In genomic region chr3:54755145-54756041, GRCm38 (mm10) we compare ENCODE assay signal across 8 mouse cellular contexts. TPM values are rescaled to one million over a fixed set of nuclear protein-coding genes. Genes with fewer than 3 reads are reported as not detected.
DNase-seq lines count a peak whose midpoint lies in the region; ATAC-seq lines count a peak whose summit lies in the region.

TSS of gene Smad9 (plus strand) at chr3:54755582.

- H3K36me3 ChIP-seq in hindbrain, embryonic 16.5 days (ENCODE audit: control insufficient read depth, insufficient read depth, low read length), result 0 out of 2 replicates have a peak, but pooled peaks cover 2% of the 10 kb centered on the region

- peak within 1 kb of the TSS; percentile 86 for H3K9ac ChIP-seq in hindbrain, embryonic 16.5 days (ENCODE audit: low read depth, low read length)

- peak within 1 kb of the TSS; percentile 71 for H3K4me2 ChIP-seq in hindbrain, embryonic 16.5 days (ENCODE audit: low read length)

- peak; percentile 88 for ATAC-seq in hindbrain, embryonic 16.5 days

- no peaks in the 10 kb centered on the region for H3K9me3 ChIP-seq in hindbrain, embryonic 16.5 days (ENCODE audit: control insufficient read depth, low read length)

- no peaks in the 10 kb centered on the region for H3K27me3 ChIP-seq in hindbrain, embryonic 16.5 days (replicated peaks; ENCODE audit: control insufficient read depth, insufficient read depth, low read length)

- H3K4me3 ChIP-seq in hindbrain, embryonic 16.5 days (ENCODE audit: low read length), result peak within 1 kb of the TSS; percentile 52

- under 1% methylated on average over 43 of the region's 66 CpGs for WGBS in hindbrain, embryonic 16.5 days

- peaks cover 5% of the 10 kb centered on the region; the same call in 1 of the 2 replicates for H3K4me1 ChIP-seq in hindbrain, embryonic 16.5 days (ENCODE audit: control insufficient read depth, insufficient read depth, low read depth, low read length)

- DNase-seq in adrenal gland, adult 18-20 months (ENCODE audit: low spot score in 2 of 2), result peak; percentile 77 to 87
- DNase-seq in cerebellum, postnatal 4 days (ENCODE audit: low spot score in 2 of 2), result peak; percentile 33 to 58
- peak; percentile 20 to 36 for DNase-seq in gastrocnemius, adult 8-10 months (ENCODE audit: low spot score in 2 of 2)
- peak; percentile 54 for DNase-seq in left cerebral cortex, adult 8-10 months (ENCODE audit: low spot score in 2 of 2)
- DNase-seq in lung, postnatal 4 days, result peak; percentile 71 to 88
- DNase-seq in right cerebral cortex, postnatal 25 days, result peak; percentile 63
- DNase-seq in thymus, postnatal 10 days (ENCODE audit: low spot score in 2 of 2), result no peak

- no peak within 1 kb of the TSS for H3K27ac ChIP-seq in hindbrain, embryonic 16.5 days (ENCODE audit: low read depth, low read length)

RNA-seq across cellular contexts. Expression of gene Smad9, which starts in this region (rescaled TPM):
- total RNA-seq in adrenal gland, adult 18-20 months (2021), result 10 to 100 TPM in 1 of 2 experiments, 1 to 10 TPM in 1; 9.8 to 19.8 TPM
- total RNA-seq in gastrocnemius, adult 8-10 months (2022), result under 1 TPM; 0.05 to 0.29 (median 0.11) TPM
- 0.57 and 0.90 TPM in 2 replicates for polyA plus RNA-seq in hindbrain, embryonic 16.5 days (2015; fragmentation: Nextera tagmentation; extraction: Ambion mirVana)
- 10 to 100 TPM; 11.0 to 12.5 (median 11.6) TPM for total RNA-seq in left cerebral cortex, adult 8-10 months (2022)

Comparison
In these comparisons a context has a peak if more than half of its experiments do, and no peak if none do; other contexts are left out.
1. RNA of gene Smad9 (total RNA-seq): 9.8 to 19.8 TPM in adrenal gland, adult 18-20 months and 11.0 to 12.5 TPM in left cerebral cortex, adult 8-10 months; 0.05 to 0.29 TPM in gastrocnemius, adult 8-10 months; every median in the first group is over 4 times any median in the second.
2. Peak in DNase-seq in gastrocnemius, adult 8-10 months; RNA of the gene not detected or under 1 TPM.
3. Peak in ATAC-seq, H3K4me3 ChIP-seq, H3K9ac ChIP-seq and H3K4me2 ChIP-seq in hindbrain, embryonic 16.5 days; RNA of the gene not detected or under 1 TPM.
4. DNase-seq: peak in adrenal gland, adult 18-20 months (2 of 2), cerebellum, postnatal 4 days (2 of 2), left cerebral cortex, adult 8-10 months (2 of 2), lung, postnatal 4 days (2 of 2) and right cerebral cortex, postnatal 25 days (single experiment); none in thymus, postnatal 10 days (0 of 2).